Mouse (Mus musculus) brain, embryonic 14.5 days (tissue): ENCODE data around the gene Kctd11. TPM values are rescaled to one million over a fixed set of nuclear protein-coding genes. Genes with fewer than 3 reads are reported as not detected.

Experiments used
- DNase-seq: peaks from one replicate; pipeline ENCODE4 v3.0.0-alpha.2; 2011; ENCODE audit warnings: low read depth
- CTCF ChIP-seq: fragments of 200-500 bp; IDR thresholded peaks from 2 replicates; pipeline ENCODE4 v1.5.1; 2012; ENCODE audit warnings: inconsistent platforms, mild to moderate bottlenecking, moderate library complexity, borderline replicate concordance; ENCODE audit not compliant: insufficient read depth, insufficient read length; ENCODE audit errors: extremely low read depth
- POLR2A ChIP-seq: fragments of 200-500 bp; IDR thresholded peaks from 2 replicates; pipeline ENCODE4 v1.6.1; 2012; ENCODE audit warnings: mild to moderate bottlenecking, inconsistent platforms, borderline replicate concordance; ENCODE audit not compliant: poor library complexity, insufficient read depth, insufficient read length, severe bottlenecking; ENCODE audit errors: extremely low read depth
- polyA plus RNA-seq: library from polyadenylated mRNA; depleted of rRNA; stranded (reverse); fragments of >200 nt; gene quantifications from 2 replicates; pipeline ENCODE4 v1.2.3, GENCODE M21; 2012; rRNA removed

Gene Kctd11
- polyA plus RNA-seq, 1 experiment, result 1.9 TPM

DNA sequence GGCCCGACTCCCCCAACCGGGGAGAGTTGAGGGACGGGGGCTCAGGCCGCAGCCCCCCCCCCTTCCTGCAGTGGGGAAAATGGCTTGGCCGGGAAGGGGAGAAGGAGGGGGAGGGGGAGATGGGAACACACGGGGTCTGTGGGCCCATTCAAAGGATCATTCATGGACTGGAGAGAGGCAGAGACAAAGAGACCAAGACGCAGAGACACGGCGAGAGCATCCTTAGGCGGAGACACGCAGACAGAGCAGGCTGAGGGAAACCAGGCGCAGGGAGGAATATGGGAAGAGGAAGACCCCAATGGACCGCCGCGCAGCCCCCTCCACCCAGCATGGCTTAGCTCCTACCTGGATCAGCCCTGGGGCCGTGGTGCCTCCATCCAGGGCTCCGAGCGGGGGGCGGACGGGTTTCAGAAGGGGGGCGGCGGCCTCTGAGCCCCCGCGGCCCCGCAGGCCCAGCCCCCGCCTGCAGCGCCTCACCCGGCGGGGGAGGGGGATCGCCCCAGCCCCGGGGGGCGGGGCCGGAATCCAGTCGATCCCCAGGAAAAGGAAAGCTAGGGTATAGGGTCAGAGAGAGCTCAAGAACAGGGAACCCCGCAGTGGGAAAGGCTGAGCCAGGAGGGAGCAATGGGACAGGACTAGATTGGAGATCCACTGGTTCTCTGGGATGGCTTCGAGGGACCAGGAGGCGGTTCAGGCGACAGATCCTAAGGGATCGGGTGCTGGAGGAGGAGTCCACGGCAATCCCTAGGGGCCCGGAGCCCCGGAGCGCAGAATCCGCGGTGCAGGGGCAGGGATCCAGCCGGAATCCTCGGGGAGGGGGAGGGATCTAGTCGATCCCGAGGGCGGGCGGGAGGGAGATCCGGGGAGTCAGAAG is 44.3 kb downstream of the Kctd11 start:
- DNase-seq, result peak; percentile 69
- TF ChIP-seq CTCF (no peak), POLR2A (0 out of 2 replicates have a peak, but pooled peaks have one; percentile 14)

GRCm38 (mm10) chr11:69835966-69836335 is 45.3 kb downstream of the Kctd11 start:
- DNase-seq, result peak; percentile 31
- TF ChIP-seq POLR2A, result no peak
- no peak for TF ChIP-seq CTCF

- TF ChIP-seq CTCF (no peak), POLR2A (no peak)
- peak; percentile 63 for DNase-seq
Measured at GRCm38 (mm10) chr11:69835326-69835965, 45.8 kb downstream of the Kctd11 start.

DNA sequence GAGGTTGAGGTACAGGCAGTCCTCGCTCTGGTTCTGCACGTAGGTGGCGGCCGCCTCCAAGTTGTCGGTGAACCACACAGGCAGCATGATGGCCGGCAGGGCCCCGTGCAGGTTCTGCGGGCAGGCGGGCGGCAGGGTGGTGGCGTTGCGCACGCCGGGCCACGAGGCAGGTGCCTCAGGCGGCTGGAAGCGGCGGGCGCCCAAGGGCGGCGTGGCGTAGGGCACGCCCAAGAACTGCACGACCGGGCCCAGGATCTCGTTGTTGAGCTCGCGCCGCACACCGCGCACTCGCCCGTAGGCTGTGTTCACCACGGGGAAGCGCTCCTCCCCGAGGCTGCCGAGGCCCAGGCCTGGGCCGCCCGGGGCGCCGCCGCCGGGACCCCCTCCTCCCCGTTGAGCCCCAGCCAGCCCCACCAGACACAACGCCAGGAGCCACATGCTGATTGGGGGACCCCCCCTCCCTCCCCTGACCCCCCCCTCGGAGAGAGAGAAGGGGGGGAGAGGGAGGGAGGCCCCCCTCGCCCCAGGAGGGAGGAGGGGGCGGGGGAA is 47.1 kb downstream of the Kctd11 start:
- peak; percentile 51 for DNase-seq
- no peak for TF ChIP-seq CTCF
- no peak for TF ChIP-seq POLR2A

DNA sequence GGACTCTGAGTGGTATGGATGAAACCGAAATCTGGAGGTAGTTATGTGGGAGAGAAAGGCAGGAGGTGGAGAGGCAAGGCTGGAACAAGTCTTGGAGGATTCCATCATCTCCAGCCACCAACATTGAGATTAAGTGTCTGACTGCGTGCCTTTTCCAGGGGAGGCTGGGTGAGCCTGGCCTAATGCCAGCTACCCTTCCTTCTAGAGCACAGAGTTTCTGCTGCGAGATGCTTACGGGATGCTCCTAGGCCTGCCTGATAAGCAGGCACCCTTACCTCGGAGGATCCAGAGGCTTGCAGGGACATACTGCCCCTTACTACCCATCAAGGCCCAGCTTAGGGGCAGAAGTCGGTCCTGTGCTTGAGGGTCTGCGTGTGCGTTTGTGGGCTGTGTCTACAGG is 47.7 kb downstream of the Kctd11 start:
- TF ChIP-seq POLR2A, result no peak
- no peak for TF ChIP-seq CTCF
- DNase-seq, result peak; percentile 14

- TF ChIP-seq CTCF (no peak), POLR2A (no peak)
Measured at GRCm38 (mm10) chr11:69828832-69829231, 52.4 kb downstream of the Kctd11 start.

More at GRCm38 (mm10) chr11:69828832-69829231, 52.4 kb downstream of the Kctd11 start:
- DNase-seq, result no peak

Other genes with a start within 250 kb of the Kctd11 start
- gene Fxr2, start 248.4 kb downstream of the Kctd11 start, polyA plus RNA-seq, result 129 and 151 TPM in 2 replicates
- 0.42 TPM in 1 of 2 replicates, not detected in the other for gene Sox15, start 226.1 kb downstream of the Kctd11 start, polyA plus RNA-seq
- gene Mpdu1, start 218.8 kb downstream of the Kctd11 start, polyA plus RNA-seq, result 133 and 185 TPM in 2 replicates
- gene Cd68, start 215.3 kb downstream of the Kctd11 start, polyA plus RNA-seq, result 7.8 and 10.8 TPM in 2 replicates
- 894 and 1,040 TPM in 2 replicates for gene Eif4a1, start 209.0 kb downstream of the Kctd11 start, polyA plus RNA-seq
- gene Senp3, start 199.3 kb downstream of the Kctd11 start, polyA plus RNA-seq, result 139 and 167 TPM in 2 replicates
- gene Tnfsf13, start 195.6 kb downstream of the Kctd11 start, polyA plus RNA-seq, result 0.55 and 0.71 TPM in 2 replicates
- gene Tnfsf12, start 185.6 kb downstream of the Kctd11 start, polyA plus RNA-seq, result 5.3 and 6.0 TPM in 2 replicates
- gene Tnfsfm13, start 185.3 kb downstream of the Kctd11 start, polyA plus RNA-seq, result 0.77 and 1.2 TPM in 2 replicates
- 35.8 and 71.0 TPM in 2 replicates for gene Polr2a, start 122.8 kb downstream of the Kctd11 start, polyA plus RNA-seq
- gene Slc35g3, start 119.4 kb downstream of the Kctd11 start, polyA plus RNA-seq, result 0.68 and 1.1 TPM in 2 replicates
- gene Zbtb4, start 115.5 kb downstream of the Kctd11 start, polyA plus RNA-seq, result 10.0 and 12.1 TPM in 2 replicates
- gene Chrnb1, start 85.5 kb downstream of the Kctd11 start, polyA plus RNA-seq, result 3.0 and 4.2 TPM in 2 replicates
- gene Fgf11, start 79.5 kb downstream of the Kctd11 start, polyA plus RNA-seq, result 20.4 and 20.9 TPM in 2 replicates
- 0.30 and 0.36 TPM in 2 replicates for gene Tmem102, start 75.8 kb downstream of the Kctd11 start, polyA plus RNA-seq
- not detected in 2 replicates for gene Gm39566, start 66.1 kb downstream of the Kctd11 start, polyA plus RNA-seq
- not detected in 2 replicates for gene Spem2, start 62.9 kb downstream of the Kctd11 start, polyA plus RNA-seq
- gene Spem1, start 59.2 kb downstream of the Kctd11 start, polyA plus RNA-seq, result 1.3 and 1.4 TPM in 2 replicates
- gene Nlgn2, start 43.6 kb downstream of the Kctd11 start, polyA plus RNA-seq, result 123 and 183 TPM in 2 replicates
- gene Tmem256, start 42.9 kb downstream of the Kctd11 start, polyA plus RNA-seq, result 167 and 271 TPM in 2 replicates
- gene Plscr3, start 35.0 kb downstream of the Kctd11 start, polyA plus RNA-seq, result 86.3 and 105 TPM in 2 replicates
- gene Tnk1, start 22.7 kb downstream of the Kctd11 start, polyA plus RNA-seq, result 0.18 and 0.29 TPM in 2 replicates
- gene Tmem95, start 3.4 kb downstream of the Kctd11 start, polyA plus RNA-seq, result not detected in 2 replicates
- 0.59 and 0.82 TPM in 2 replicates for gene Acap1, start 14.1 kb upstream of the Kctd11 start, polyA plus RNA-seq
- gene 2810408A11Rik, start 19.6 kb upstream of the Kctd11 start, polyA plus RNA-seq, result 8.5 and 9.5 TPM in 2 replicates
- 118 and 129 TPM in 2 replicates for gene Neurl4, start 19.7 kb upstream of the Kctd11 start, polyA plus RNA-seq
- 80.8 and 109 TPM in 2 replicates for gene Gps2, start 32.5 kb upstream of the Kctd11 start, polyA plus RNA-seq
- gene Eif5a, start 40.6 kb upstream of the Kctd11 start, polyA plus RNA-seq, result 727 and 821 TPM in 2 replicates
- gene Ybx2, start 54.4 kb upstream of the Kctd11 start, polyA plus RNA-seq, result 45.0 and 67.9 TPM in 2 replicates
- 5.2 and 12.5 TPM in 2 replicates for gene Slc2a4, start 66.8 kb upstream of the Kctd11 start, polyA plus RNA-seq
- gene Cldn7, start 83.4 kb upstream of the Kctd11 start, polyA plus RNA-seq, result 0.33 and 0.38 TPM in 2 replicates
- gene Ctdnep1, start 99.8 kb upstream of the Kctd11 start, polyA plus RNA-seq, result 98.1 and 110 TPM in 2 replicates
- 127 and 159 TPM in 2 replicates for gene Elp5, start 101.1 kb upstream of the Kctd11 start, polyA plus RNA-seq
- 457 and 501 TPM in 2 replicates for gene Gabarap, start 109.7 kb upstream of the Kctd11 start, polyA plus RNA-seq
- 49.2 and 54.9 TPM in 2 replicates for gene Phf23, start 114.4 kb upstream of the Kctd11 start, polyA plus RNA-seq
- 36.8 and 45.7 TPM in 2 replicates for gene Dvl2, start 119.2 kb upstream of the Kctd11 start, polyA plus RNA-seq
- gene Acadvl, start 134.0 kb upstream of the Kctd11 start, polyA plus RNA-seq, result 36.0 and 43.9 TPM in 2 replicates
- 231 and 306 TPM in 2 replicates for gene Dlg4, start 135.5 kb upstream of the Kctd11 start, polyA plus RNA-seq
- gene Asgr1, start 172.7 kb upstream of the Kctd11 start, polyA plus RNA-seq, result 1.2 and 1.8 TPM in 2 replicates
- 0.09 TPM in 1 of 2 replicates, not detected in the other for gene Asgr2, start 211.2 kb upstream of the Kctd11 start, polyA plus RNA-seq
- gene Mgl2, start 248.9 kb upstream of the Kctd11 start, polyA plus RNA-seq, result 0.33 and 0.37 TPM in 2 replicates